Mouse (Mus musculus) kidney, adult 2 months (tissue): ENCODE measurements around the gene Tcf7l1.

Experiments used
- CTCF ChIP-seq: fragments of 200-500 bp; conservative IDR thresholded peaks from 2 replicates; pipeline ENCODE4 v1.5.1; 2011; ENCODE audit warnings: low read depth, mild to moderate bottlenecking, control low read depth, low read length, moderate library complexity, mixed read lengths; ENCODE audit not compliant: insufficient read depth, insufficient read length
- POLR2A ChIP-seq: fragments of 200-500 bp; IDR thresholded peaks from one replicate; pipeline ENCODE4 v1.6.1; 2011; ENCODE audit warnings: low read depth, low read length, control low read depth

DNA sequence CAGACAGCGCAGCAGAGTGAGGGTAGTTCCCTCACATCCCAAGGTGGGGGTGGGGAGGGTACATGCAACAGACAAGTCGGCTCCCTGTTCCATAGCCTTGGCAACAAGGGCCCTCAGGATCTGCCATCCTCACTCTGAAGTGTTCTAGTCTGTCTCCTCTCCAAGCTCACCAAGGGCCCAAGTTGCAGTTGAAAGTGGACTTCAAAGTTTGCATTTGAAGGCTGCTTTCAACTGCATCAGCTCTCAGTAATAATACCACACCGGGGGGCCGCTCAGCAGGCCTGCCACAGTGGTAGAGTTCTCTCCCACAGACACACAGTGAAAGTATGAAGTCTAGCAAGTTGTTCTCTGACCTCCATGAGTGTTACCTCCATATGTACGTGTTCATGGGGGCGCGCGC lies 35.3 kb downstream of the Tcf7l1 start:
- no peak for TF ChIP-seq POLR2A
- no peak for TF ChIP-seq CTCF
